Mouse (Mus musculus): Measurements from ENCODE around the gene Gse1. TPM values are rescaled to one million over a fixed set of nuclear protein-coding genes. Genes with fewer than 3 reads are reported as not detected.

Gse1 gene
- polyA plus RNA-seq, 1 experiment, result 17.1 TPM

GRCm38 (mm10) chr8:120412911-120413625 lies 184.8 kb downstream of the Gse1 start:
- H3K9me3 ChIP-seq (ENCODE audit: control insufficient read depth, low read length), result no peaks in the 10 kb centered on the region
- H3K36me3 ChIP-seq (ENCODE audit: control insufficient read depth), result no peaks in the 10 kb centered on the region
- H3K4me1 ChIP-seq (ENCODE audit: control insufficient read depth), result peaks cover 29% of the 10 kb centered on the region
- TF ChIP-seq TAL1 (IDR thresholded peaks at IDR 0.05; ENCODE audit: low read length), result no peak
- TF ChIP-seq GATA1 (IDR thresholded peaks at IDR 0.05; ENCODE audit: low read length), result no peak
- H3K4me3 ChIP-seq (replicated peaks), result no peak overlapping the region
- H3K27me3 ChIP-seq (ENCODE audit: control insufficient read depth), result peaks cover 53% of the 10 kb centered on the region

- Histone ChIP-seq H3K4me3 (replicated peaks) (no peak overlapping the region), H3K9me3 (ENCODE audit: control insufficient read depth, low read length) (no peaks in the 10 kb centered on the region), H3K4me1 (ENCODE audit: control insufficient read depth) (peaks cover 25% of the 10 kb centered on the region), H3K36me3 (ENCODE audit: control insufficient read depth) (no peaks in the 10 kb centered on the region), H3K27me3 (ENCODE audit: control insufficient read depth) (peaks cover 54% of the 10 kb centered on the region)
- TF ChIP-seq GATA1 (IDR thresholded peaks at IDR 0.05; ENCODE audit: low read length) (no peak), TAL1 (IDR thresholded peaks at IDR 0.05; ENCODE audit: low read length) (no peak)
Observed at GRCm38 (mm10) chr8:120413626-120413988, 185.4 kb downstream of the Gse1 start.

- H3K9me3 ChIP-seq (ENCODE audit: control insufficient read depth, low read length), result no peaks in the 10 kb centered on the region
- H3K27me3 ChIP-seq (ENCODE audit: control insufficient read depth), result peaks cover 56% of the 10 kb centered on the region
- no peak for TF ChIP-seq GATA1 (IDR thresholded peaks at IDR 0.05; ENCODE audit: low read length)
- no peak for TF ChIP-seq TAL1 (IDR thresholded peaks at IDR 0.05; ENCODE audit: low read length)
- peaks cover 18% of the 10 kb centered on the region for H3K4me1 ChIP-seq (ENCODE audit: control insufficient read depth)
- no peaks in the 10 kb centered on the region for H3K36me3 ChIP-seq (ENCODE audit: control insufficient read depth)
- H3K4me3 ChIP-seq (replicated peaks), result no peak overlapping the region
Observed at GRCm38 (mm10) chr8:120414216-120414615, 186.0 kb downstream of the Gse1 start.

GRCm38 (mm10) chr8:120415474-120415873 lies 187.2 kb downstream of the Gse1 start:
- Histone ChIP-seq H3K4me3 (replicated peaks) (no peak overlapping the region), H3K27me3 (ENCODE audit: control insufficient read depth) (peaks cover 59% of the 10 kb centered on the region), H3K4me1 (ENCODE audit: control insufficient read depth) (peaks cover 28% of the 10 kb centered on the region), H3K9me3 (ENCODE audit: control insufficient read depth, low read length) (no peaks in the 10 kb centered on the region), H3K36me3 (ENCODE audit: control insufficient read depth) (no peaks in the 10 kb centered on the region)
- no peak for TF ChIP-seq GATA1 (IDR thresholded peaks at IDR 0.05; ENCODE audit: low read length)
- TF ChIP-seq TAL1 (IDR thresholded peaks at IDR 0.05; ENCODE audit: low read length), result no peak

- Histone ChIP-seq H3K9me3 (ENCODE audit: control insufficient read depth, low read length) (no peaks in the 10 kb centered on the region), H3K27me3 (ENCODE audit: control insufficient read depth) (peaks cover 59% of the 10 kb centered on the region), H3K36me3 (ENCODE audit: control insufficient read depth) (no peaks in the 10 kb centered on the region), H3K4me3 (replicated peaks) (no peak overlapping the region), H3K4me1 (ENCODE audit: control insufficient read depth) (peaks cover 32% of the 10 kb centered on the region)
- TF ChIP-seq GATA1 (IDR thresholded peaks at IDR 0.05; ENCODE audit: low read length) (no peak), TAL1 (IDR thresholded peaks at IDR 0.05; ENCODE audit: low read length) (no peak)
Observed at GRCm38 (mm10) chr8:120416173-120416521, 187.9 kb downstream of the Gse1 start.

GRCm38 (mm10) chr8:120416522-120417394 lies 188.5 kb downstream of the Gse1 start:
- no peak overlapping the region for H3K4me3 ChIP-seq (replicated peaks)
- no peaks in the 10 kb centered on the region for H3K9me3 ChIP-seq (ENCODE audit: control insufficient read depth, low read length)
- H3K4me1 ChIP-seq (ENCODE audit: control insufficient read depth), result peaks cover 38% of the 10 kb centered on the region
- TF ChIP-seq TAL1 (IDR thresholded peaks at IDR 0.05; ENCODE audit: low read length) (no peak), GATA1 (IDR thresholded peaks at IDR 0.05; ENCODE audit: low read length) (no peak)
- H3K36me3 ChIP-seq (ENCODE audit: control insufficient read depth), result no peaks in the 10 kb centered on the region
- H3K27me3 ChIP-seq (ENCODE audit: control insufficient read depth), result peaks cover 59% of the 10 kb centered on the region

- Histone ChIP-seq H3K4me3 (replicated peaks) (no peak overlapping the region), H3K4me1 (ENCODE audit: control insufficient read depth) (peaks cover 45% of the 10 kb centered on the region), H3K9me3 (ENCODE audit: control insufficient read depth, low read length) (no peaks in the 10 kb centered on the region), H3K36me3 (ENCODE audit: control insufficient read depth) (no peaks in the 10 kb centered on the region), H3K27me3 (ENCODE audit: control insufficient read depth) (peaks cover 49% of the 10 kb centered on the region)
- TF ChIP-seq GATA1 (IDR thresholded peaks at IDR 0.05; ENCODE audit: low read length), result no peak
- TF ChIP-seq TAL1 (IDR thresholded peaks at IDR 0.05; ENCODE audit: low read length), result no peak
Observed at GRCm38 (mm10) chr8:120418188-120418587, 189.9 kb downstream of the Gse1 start.

- Histone ChIP-seq H3K4me1 (ENCODE audit: control insufficient read depth) (peaks cover 52% of the 10 kb centered on the region), H3K27me3 (ENCODE audit: control insufficient read depth) (peaks cover 34% of the 10 kb centered on the region), H3K36me3 (ENCODE audit: control insufficient read depth) (no peaks in the 10 kb centered on the region), H3K4me3 (replicated peaks) (no peak overlapping the region), H3K9me3 (ENCODE audit: control insufficient read depth, low read length) (no peaks in the 10 kb centered on the region)
- TF ChIP-seq TAL1 (IDR thresholded peaks at IDR 0.05; ENCODE audit: low read length) (no peak), GATA1 (IDR thresholded peaks at IDR 0.05; ENCODE audit: low read length) (no peak)
Observed at GRCm38 (mm10) chr8:120419675-120420074, 191.4 kb downstream of the Gse1 start.

GRCm38 (mm10) chr8:120420226-120420625 lies 192.0 kb downstream of the Gse1 start:
- Histone ChIP-seq H3K9me3 (ENCODE audit: control insufficient read depth, low read length) (no peaks in the 10 kb centered on the region), H3K4me1 (ENCODE audit: control insufficient read depth) (peaks cover 56% of the 10 kb centered on the region), H3K36me3 (ENCODE audit: control insufficient read depth) (no peaks in the 10 kb centered on the region), H3K4me3 (replicated peaks) (no peak overlapping the region), H3K27me3 (ENCODE audit: control insufficient read depth) (peaks cover 33% of the 10 kb centered on the region)
- TF ChIP-seq GATA1 (IDR thresholded peaks at IDR 0.05; ENCODE audit: low read length) (no peak), TAL1 (IDR thresholded peaks at IDR 0.05; ENCODE audit: low read length) (no peak)
